Mouse (Mus musculus) CH12.LX (cell line): ENCODE results near the gene Armh1. TPM values are rescaled to one million over a fixed set of nuclear protein-coding genes. Genes with fewer than 3 reads are reported as not detected.

Experiments used
- DNase-seq: peaks from one replicate; pipeline ENCODE4 v3.0.0-alpha.2; 2013; ENCODE audit errors: extremely low read depth
- H3K27ac ChIP-seq: 2 replicates; pipeline ENCODE4 v1.5.1; 2012; ENCODE audit warnings: low read depth, mild to moderate bottlenecking, control low read depth, moderate library complexity; ENCODE audit not compliant: insufficient read depth
- H3K27me3 ChIP-seq: replicated peaks from 2 replicates; pipeline ENCODE3; 2012; ENCODE audit warnings: inconsistent platforms
- H3K36me3 ChIP-seq, 2 experiments: replicated peaks in 1 of 2; 2 replicates each; pipeline versions ENCODE3 to v1.6.1; 2012; ENCODE audit warnings: inconsistent platforms in 1 of 2, low read length in 1 of 2, mild to moderate bottlenecking in 1 of 2, mixed read lengths in 1 of 2, moderate library complexity in 1 of 2; ENCODE audit not compliant: control insufficient read depth in 1 of 2, insufficient read depth in 1 of 2
- H3K4me1 ChIP-seq, 2 experiments: 2 replicates each; pipeline ENCODE4 v1.6.1; 2012; ENCODE audit warnings: inconsistent platforms in 1 of 2, moderate library complexity in 1 of 2; ENCODE audit not compliant: insufficient read depth in 2 of 2, control insufficient read depth in 1 of 2
- H3K4me2 ChIP-seq: 2 replicates; pipeline ENCODE4 v1.6.1; 2012; ENCODE audit warnings: low read depth, mild to moderate bottlenecking, control low read depth; ENCODE audit not compliant: poor library complexity, insufficient read depth, severe bottlenecking
- H3K4me3 ChIP-seq, 3 experiments: fragments of 150-350 bp in 1 of 3; sonication (generic) in 1 of 3; replicated peaks in 1 of 3; 2 replicates each; pipeline versions ENCODE3 to v1.5.1; 2011 to 2012; ENCODE audit warnings: low read depth in 2 of 3, low read length in 2 of 3, mild to moderate bottlenecking in 2 of 3, moderate library complexity in 2 of 3, control low read depth in 1 of 3, improper control_type of control experiment in 1 of 3, inconsistent platforms in 1 of 3, mixed read lengths in 1 of 3; ENCODE audit not compliant: poor library complexity in 1 of 3
- H3K79me2 ChIP-seq: replicated peaks from 2 replicates; pipeline ENCODE4 v1.6.1; 2012; ENCODE audit warnings: mild to moderate bottlenecking, moderate library complexity; ENCODE audit not compliant: control insufficient read depth, poor library complexity, insufficient read depth, severe bottlenecking; ENCODE audit errors: extremely low read depth
- H3K9ac ChIP-seq: 2 replicates; pipeline ENCODE4 v1.6.1; 2012; ENCODE audit warnings: low read depth, mild to moderate bottlenecking, control low read depth, moderate library complexity; ENCODE audit not compliant: insufficient read depth
- H3K9me3 ChIP-seq: replicated peaks from 2 replicates; pipeline ENCODE3; 2012; ENCODE audit warnings: low read length, inconsistent platforms, mixed read lengths
- CHD1 ChIP-seq: IDR thresholded peaks from 2 replicates; pipeline ENCODE4 v1.6.1; 2012; ENCODE audit warnings: low read depth, low read length, improper control_type of control experiment, inconsistent platforms
- E2F4 ChIP-seq: IDR thresholded peaks from 2 replicates; pipeline ENCODE4 v1.6.1; 2011; ENCODE audit warnings: low read depth, low read length, improper control_type of control experiment; ENCODE audit not compliant: insufficient replicate concordance
- GABPA ChIP-seq: IDR thresholded peaks from 2 replicates; pipeline ENCODE4 v1.6.1; 2012; ENCODE audit warnings: low read depth, low read length, improper control_type of control experiment, inconsistent platforms; ENCODE audit not compliant: insufficient replicate concordance
- HCFC1 ChIP-seq: IDR thresholded peaks from 2 replicates; pipeline ENCODE4 v1.6.1; 2012; ENCODE audit warnings: low read depth, mild to moderate bottlenecking, inconsistent platforms, low read length, improper control_type of control experiment
- JUND ChIP-seq: conservative IDR thresholded peaks from 2 replicates; pipeline ENCODE4 v1.6.1; 2011; ENCODE audit warnings: low read depth, low read length, improper control_type of control experiment
- MYC ChIP-seq: IDR thresholded peaks from 2 replicates; pipeline ENCODE4 v1.6.1; 2011; ENCODE audit warnings: low read depth, mild to moderate bottlenecking, improper control_type of control experiment, low read length
- NELFE ChIP-seq: IDR thresholded peaks from 2 replicates; pipeline ENCODE4 v1.6.1; 2011; ENCODE audit warnings: low read depth, low read length, improper control_type of control experiment
- PAX5 ChIP-seq: IDR thresholded peaks from 2 replicates; pipeline ENCODE4 v1.6.1; 2012; ENCODE audit warnings: low read length, inconsistent platforms, mixed read lengths
- POLR2A ChIP-seq: IDR thresholded peaks from 2 replicates; pipeline ENCODE4 v1.6.1; 2011; ENCODE audit warnings: low read depth, mild to moderate bottlenecking, improper control_type of control experiment, low read length
- RAD21 ChIP-seq: IDR thresholded peaks from 2 replicates; pipeline ENCODE4 v1.6.1; 2011; ENCODE audit warnings: low read depth, mild to moderate bottlenecking, low read length, improper control_type of control experiment, moderate library complexity
- SIN3A ChIP-seq: IDR thresholded peaks from 2 replicates; pipeline ENCODE4 v1.6.1; 2012; ENCODE audit warnings: low read length, improper control_type of control experiment, inconsistent platforms
- UBTF ChIP-seq: IDR thresholded peaks from 2 replicates; pipeline ENCODE4 v1.6.1; 2012; ENCODE audit warnings: low read depth, mild to moderate bottlenecking, inconsistent platforms, low read length, improper control_type of control experiment, moderate library complexity
- ZC3H11A ChIP-seq: IDR thresholded peaks from 2 replicates; pipeline ENCODE4 v1.6.1; 2012; ENCODE audit warnings: low read depth, mild to moderate bottlenecking, inconsistent platforms, low read length, improper control_type of control experiment
- dilution Hi-C: fragments of 300-500 bp; cut with MboI; formaldehyde crosslinking; loops from 2 replicates; pipeline ENCODE4 v1.14.3; 2020; ENCODE audit warnings: low sequenced_read_pairs; ENCODE audit not compliant: extremely low pct_unique_long_range_greater_than_20kb, extremely low pct_ligation_motif_present
- in situ Hi-C: fragments of 300-500 bp; cut with MboI; formaldehyde crosslinking; loops from 3 replicates; pipeline ENCODE4 v1.14.3; 2019; ENCODE audit warnings: low sequenced_read_pairs, low pct_ligation_motif_present, low pct_unique_long_range_greater_than_20kb, mixed read lengths
- polyA plus RNA-seq: library from polyadenylated mRNA; unstranded; fragments of >175 nt; gene quantifications from 2 replicates; pipeline ENCODE4 v1.2.1, GENCODE M21; 2012; ENCODE audit warnings: low read depth; ENCODE audit not compliant: insufficient read length
- total RNA-seq, 2 experiments: library from RNA; depleted of rRNA; stranded (reverse); fragments of 300-350 nt in 1 of 2; fragments of >200 nt in 1 of 2; gene quantifications; 2 replicates each; pipeline ENCODE4 v1.2.3; 2012 to 2014

The Armh1 gene
- total and polyA plus RNA-seq, 3 experiments = not detected

DNA sequence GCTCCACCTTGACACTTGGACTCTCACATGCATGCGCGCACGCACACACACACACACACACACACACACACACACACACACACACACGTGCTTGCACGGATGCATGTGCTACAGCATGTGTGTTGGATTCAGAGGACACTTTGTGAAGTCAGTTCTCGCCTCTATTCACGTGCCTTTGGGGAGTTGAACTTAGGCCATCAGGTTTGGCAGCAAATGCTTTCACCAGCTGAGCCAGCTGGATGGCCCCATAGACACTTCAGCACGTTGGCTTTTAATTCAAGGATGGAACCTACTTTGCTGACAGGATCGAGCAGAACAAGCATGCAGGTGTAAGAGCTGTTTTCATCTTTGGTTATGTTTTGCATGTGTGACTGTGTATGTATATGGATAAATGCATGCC lies 30.1 kb downstream of the Armh1 start:
- H3K9ac ChIP-seq = no peak overlapping the region
- no peaks in the 10 kb centered on the region for H3K79me2 ChIP-seq
- in situ Hi-C loops (no loop called here), dilution Hi-C loops (no loop called here)
- no peaks in the 10 kb centered on the region for H3K27me3 ChIP-seq
- H3K27ac ChIP-seq = no peak overlapping the region
- peaks cover 0 to 9% of the 10 kb centered on the region in 2 experiments; a peak in 2 of 4 replicates for H3K4me1 ChIP-seq
- TF ChIP-seq RAD21 (no peak), NELFE (no peak), E2F4 (no peak), UBTF (no peak), ZC3H11A (no peak), CHD1 (no peak), GABPA (no peak), MYC (no peak), SIN3A (no peak), JUND (no peak), HCFC1 (no peak)
- no peak overlapping the region for H3K4me3 ChIP-seq
- DNase-seq = no peak
- no peaks in the 10 kb centered on the region for H3K9me3 ChIP-seq
- H3K36me3 ChIP-seq = no peaks in the 10 kb centered on the region
- H3K4me2 ChIP-seq = no peak overlapping the region

GRCm38 (mm10) chr4:117220741-117221515 lies 31.0 kb downstream of the Armh1 start:
- H3K4me1 ChIP-seq = peaks cover 0 to 9% of the 10 kb centered on the region in 2 experiments; a peak in 2 of 4 replicates
- in situ Hi-C loops = no loop called here
- H3K27ac ChIP-seq = no peak overlapping the region
- no peaks in the 10 kb centered on the region for H3K36me3 ChIP-seq
- no peaks in the 10 kb centered on the region for H3K9me3 ChIP-seq
- dilution Hi-C loops = no loop called here
- H3K27me3 ChIP-seq = no peaks in the 10 kb centered on the region
- no peaks in the 10 kb centered on the region for H3K79me2 ChIP-seq
- no peak overlapping the region for H3K9ac ChIP-seq
- TF ChIP-seq E2F4 (no peak), POLR2A (no peak), PAX5 (no peak), HCFC1 (no peak)
- no peak overlapping the region for H3K4me2 ChIP-seq
- no peak for DNase-seq
- H3K4me3 ChIP-seq = no peak overlapping the region
